Mouse (Mus musculus) megakaryocyte progenitor cell, adult 5-6 weeks (primary cell): ENCODE measurements around the gene Olfr777. TPM values are rescaled to one million over a fixed set of nuclear protein-coding genes. Genes with fewer than 3 reads are reported as not detected.
"Not testable (repeated sequence)": the region's sequence is repeated elsewhere in the genome, so short reads cannot be mapped to it uniquely, and the experiment has no call there.

Source experiments
- ATAC-seq: replicated peaks from 2 replicates; pipeline ENCODE4 v1.8.0; 2016; ENCODE audit warnings: mild to moderate bottlenecking, moderate TSS enrichment, inconsistent platforms; ENCODE audit not compliant: poor library complexity
- total RNA-seq, 2 experiments: library from RNA; stranded (forward) in 1 of 2; stranded (reverse) in 1 of 2; fragments of 157-497, 149-512 nt in 1 of 2; fragments of 200-1000 nt in 1 of 2; gene quantifications; 2 replicates each; pipeline versions ENCODE4 v1.2.3 to v1.2.4; 2015 to 2017

Olfr777 gene
- not detected in 2 replicates for total RNA-seq (2015)
- total RNA-seq (2017), result not detected in 2 replicates

- ATAC-seq, result no peak
Measured at GRCm38 (mm10) chr10:129271081-129271535, at the start of gene Olfr777. Gene Olfr777 (minus strand): TSS chr10:129271485.

- ATAC-seq, result no peak
Measured at GRCm38 (mm10) chr10:129317817-129318216, 46.5 kb upstream of the Olfr777 start, which contains the start of gene Olfr780. Gene Olfr780 (plus strand): TSS chr10:129318117.

GRCm38 (mm10) chr10:129313521-129313920 is 42.2 kb upstream of the Olfr777 start:
- ATAC-seq, result not testable (repeated sequence)

- not testable (repeated sequence) for ATAC-seq
Measured at GRCm38 (mm10) chr10:129312973-129313372, 41.7 kb upstream of the Olfr777 start.

GRCm38 (mm10) chr10:129258827-129259226 is 12.5 kb downstream of the Olfr777 start, which contains the start of gene Olfr776:
Gene Olfr776 (plus strand): TSS chr10:129259127.
- no peak for ATAC-seq

- ATAC-seq, result no peak
Measured at GRCm38 (mm10) chr10:129248112-129248511, 23.2 kb downstream of the Olfr777 start, which contains the start of gene Olfr775. Gene Olfr775 (plus strand): TSS chr10:129248412.

GRCm38 (mm10) chr10:129235904-129236303 is 35.4 kb downstream of the Olfr777 start, which contains the start of gene Olfr774:
Gene Olfr774 (plus strand): TSS chr10:129236204.
- no peak for ATAC-seq

GRCm38 (mm10) chr10:129230737-129231136 is 40.5 kb downstream of the Olfr777 start:
- ATAC-seq, result no peak

Other genes starting within 250 kb of the Olfr777 start
- gene Olfr764-ps1, start 231.6 kb downstream of the Olfr777 start, total RNA-seq (2015), result not detected in 2 replicates
- not detected in 2 replicates for gene Olfr764-ps1, start 231.6 kb downstream of the Olfr777 start, total RNA-seq (2017)
- not detected in 2 replicates for gene Olfr765, start 221.5 kb downstream of the Olfr777 start, total RNA-seq (2015)
- gene Olfr765, start 221.5 kb downstream of the Olfr777 start, total RNA-seq (2017), result not detected in 2 replicates
- not detected in 2 replicates for gene Olfr766-ps1, start 202.5 kb downstream of the Olfr777 start, total RNA-seq (2015)
- gene Olfr766-ps1, start 202.5 kb downstream of the Olfr777 start, total RNA-seq (2017), result not detected in 2 replicates
- gene Olfr767, start 188.6 kb downstream of the Olfr777 start, total RNA-seq (2015), result not detected in 2 replicates
- not detected in 2 replicates for gene Olfr767, start 188.6 kb downstream of the Olfr777 start, total RNA-seq (2017)
- not detected in 2 replicates for gene Olfr768, start 172.1 kb downstream of the Olfr777 start, total RNA-seq (2015)
- not detected in 2 replicates for gene Olfr768, start 172.1 kb downstream of the Olfr777 start, total RNA-seq (2017)
- not detected in 2 replicates for gene Olfr769, start 153.6 kb downstream of the Olfr777 start, total RNA-seq (2015)
- not detected in 2 replicates for gene Olfr769, start 153.6 kb downstream of the Olfr777 start, total RNA-seq (2017)
- gene Olfr770, start 132.5 kb downstream of the Olfr777 start, total RNA-seq (2015), result not detected in 2 replicates
- not detected in 2 replicates for gene Olfr770, start 132.5 kb downstream of the Olfr777 start, total RNA-seq (2017)
- not detected in 2 replicates for gene Olfr771, start 106.7 kb downstream of the Olfr777 start, total RNA-seq (2015)
- not detected in 2 replicates for gene Olfr771, start 106.7 kb downstream of the Olfr777 start, total RNA-seq (2017)
- not detected in 2 replicates for gene Olfr772, start 93.6 kb downstream of the Olfr777 start, total RNA-seq (2015)
- not detected in 2 replicates for gene Olfr772, start 93.6 kb downstream of the Olfr777 start, total RNA-seq (2017)
- not detected in 2 replicates for gene Olfr773, start 84.1 kb downstream of the Olfr777 start, total RNA-seq (2015)
- gene Olfr773, start 84.1 kb downstream of the Olfr777 start, total RNA-seq (2017), result not detected in 2 replicates
- gene Olfr774, start 35.3 kb downstream of the Olfr777 start, total RNA-seq (2015), result not detected in 2 replicates
- not detected in 2 replicates for gene Olfr774, start 35.3 kb downstream of the Olfr777 start, total RNA-seq (2017)
- not detected in 2 replicates for gene Olfr775, start 23.1 kb downstream of the Olfr777 start, total RNA-seq (2015)
- gene Olfr775, start 23.1 kb downstream of the Olfr777 start, total RNA-seq (2017), result not detected in 2 replicates
- not detected in 2 replicates for gene Olfr776, start 12.4 kb downstream of the Olfr777 start, total RNA-seq (2015)
- not detected in 2 replicates for gene Olfr776, start 12.4 kb downstream of the Olfr777 start, total RNA-seq (2017)
- not detected in 2 replicates for gene Olfr780, start 46.6 kb upstream of the Olfr777 start, total RNA-seq (2015)
- not detected in 2 replicates for gene Olfr780, start 46.6 kb upstream of the Olfr777 start, total RNA-seq (2017)
- gene Olfr781, start 57.4 kb upstream of the Olfr777 start, total RNA-seq (2015), result not detected in 2 replicates
- not detected in 2 replicates for gene Olfr781, start 57.4 kb upstream of the Olfr777 start, total RNA-seq (2017)
- gene Olfr782, start 77.4 kb upstream of the Olfr777 start, total RNA-seq (2015), result not detected in 2 replicates
- gene Olfr782, start 77.4 kb upstream of the Olfr777 start, total RNA-seq (2017), result not detected in 2 replicates
- gene Olfr784, start 112.6 kb upstream of the Olfr777 start, total RNA-seq (2015), result 0.29 and 0.35 TPM in 2 replicates
- 0.04 TPM in 1 of 2 replicates, not detected in the other for gene Olfr784, start 112.6 kb upstream of the Olfr777 start, total RNA-seq (2017)
- not detected in 2 replicates for gene Olfr785, start 133.9 kb upstream of the Olfr777 start, total RNA-seq (2015)
- gene Olfr785, start 133.9 kb upstream of the Olfr777 start, total RNA-seq (2017), result not detected in 2 replicates
- gene Olfr786, start 155.8 kb upstream of the Olfr777 start, total RNA-seq (2015), result not detected in 2 replicates
- gene Olfr786, start 155.8 kb upstream of the Olfr777 start, total RNA-seq (2017), result not detected in 2 replicates
- not detected in 2 replicates for gene Olfr787, start 190.4 kb upstream of the Olfr777 start, total RNA-seq (2015)
- gene Olfr787, start 190.4 kb upstream of the Olfr777 start, total RNA-seq (2017), result not detected in 2 replicates
- gene Olfr788, start 199.5 kb upstream of the Olfr777 start, total RNA-seq (2015), result not detected in 2 replicates
- gene Olfr788, start 199.5 kb upstream of the Olfr777 start, total RNA-seq (2017), result not detected in 2 replicates
- gene Olfr789, start 213.3 kb upstream of the Olfr777 start, total RNA-seq (2015), result not detected in 2 replicates
- not detected in 2 replicates for gene Olfr789, start 213.3 kb upstream of the Olfr777 start, total RNA-seq (2017)
- gene Olfr790, start 227.0 kb upstream of the Olfr777 start, total RNA-seq (2015), result not detected in 2 replicates
- not detected in 2 replicates for gene Olfr790, start 227.0 kb upstream of the Olfr777 start, total RNA-seq (2017)